Mouse (Mus musculus) intestine, embryonic 14.5 days (tissue): ENCODE results near the gene Adgrf3. TPM values are rescaled to one million over a fixed set of nuclear protein-coding genes. Genes with fewer than 3 reads are reported as not detected.

Experiments used
- ATAC-seq: fragments of 200-750 bp; cut with Nextera tagmentation; replicated peaks from 2 replicates; pipeline ENCODE4 v1.8.0; 2017; ENCODE audit warnings: low read depth, moderate number of reproducible peaks, moderate TSS enrichment, moderate library complexity; ENCODE audit not compliant: low FRiP score, low TSS enrichment
- DNase-seq: peaks from one replicate; pipeline ENCODE4 v3.0.0-alpha.2; 2018; ENCODE audit warnings: low spot score
- H3K27ac ChIP-seq: fragments of 300-500 bp; sonication (generic); 2 replicates; pipeline ENCODE4 v1.5.1; 2014; ENCODE audit warnings: low read depth, mild to moderate bottlenecking, control low read depth
- H3K27me3 ChIP-seq: fragments of 300-500 bp; sonication (generic); replicated peaks from 2 replicates; pipeline ENCODE4 v1.6.1; 2014; ENCODE audit warnings: low read length, control low read depth; ENCODE audit not compliant: control insufficient read depth, insufficient read depth
- H3K36me3 ChIP-seq: fragments of 300-500 bp; sonication (generic); 2 replicates; pipeline ENCODE4 v1.6.1; 2014; ENCODE audit warnings: low read length, control low read depth; ENCODE audit not compliant: control insufficient read depth, insufficient read depth
- H3K4me1 ChIP-seq: fragments of 300-500 bp; sonication (generic); replicated peaks from 2 replicates; pipeline ENCODE4 v1.6.1; 2014; ENCODE audit warnings: low read length, control low read depth, mixed read lengths; ENCODE audit not compliant: control insufficient read depth, insufficient read depth
- H3K4me2 ChIP-seq: fragments of 300-500 bp; sonication (generic); 2 replicates; pipeline ENCODE4 v1.6.1; 2014; ENCODE audit warnings: low read length
- H3K4me3 ChIP-seq: fragments of 300-500 bp; sonication (generic); 2 replicates; pipeline ENCODE4 v1.5.1; 2014; ENCODE audit warnings: low read depth, low read length, control low read depth, mixed read lengths
- H3K9ac ChIP-seq: fragments of 300-500 bp; sonication (generic); 2 replicates; pipeline ENCODE4 v1.6.1; 2014; ENCODE audit warnings: mild to moderate bottlenecking, low read length
- H3K9me3 ChIP-seq: fragments of 300-500 bp; sonication (generic); 2 replicates; pipeline ENCODE4 v1.6.1; 2016; ENCODE audit warnings: low read length, control low read depth; ENCODE audit not compliant: control insufficient read depth
- WGBS: fragments of 180-500 bp; shearing (Covaris S2); extraction: QIAGEN DNeasy Blood & Tissue Kit; methylation state at CpG from one replicate; pipeline ENCODE4 v1.1.7; 2014; 5-methylcytosine and 5-hydroxymethylcytosine counted together
- microRNA counts: library from miRNA; unstranded; fragments of <30 nt; microRNA quantifications from one replicate; lab custom pipeline; 2016
- microRNA-seq: library from miRNA; unstranded; fragments of <30 nt; microRNA quantifications from one replicate; pipeline ENCODE4, GENCODE M21; 2016
- polyA plus RNA-seq: library from polyadenylated mRNA; unstranded; fragments of >200 nt; fragmentation: Nextera tagmentation; extraction: Ambion mirVana; gene quantifications from 2 replicates; pipeline ENCODE4 v1.2.1, GENCODE M21; 2014

Gene Adgrf3
- polyA plus RNA-seq, 1 experiment from 2014 or later = 0.15 TPM

DNA sequence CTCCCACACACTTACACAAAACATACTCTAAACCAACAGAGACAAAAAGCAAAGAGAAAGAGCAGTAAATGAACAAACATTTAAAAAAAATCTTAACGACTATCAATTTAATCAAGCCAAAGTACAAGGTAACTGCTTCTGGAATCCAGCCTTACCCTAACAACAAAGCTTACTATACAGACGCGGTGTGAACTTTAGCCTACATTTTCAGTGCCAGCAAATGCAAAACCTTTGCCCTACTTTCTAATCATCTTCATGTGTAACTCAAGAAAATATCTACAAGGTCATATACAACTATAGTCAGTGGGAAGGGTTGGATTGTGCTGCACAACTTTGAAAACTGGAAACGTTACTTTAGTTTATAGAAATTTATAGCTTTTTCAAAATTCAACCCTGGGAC lies 53.5 kb downstream of the Adgrf3 start:
- Histone ChIP-seq H3K9ac (no peak overlapping the region), H3K27me3 (no peaks in the 10 kb centered on the region), H3K36me3 (peaks cover 4% of the 10 kb centered on the region), H3K4me2 (no peak overlapping the region), H3K4me1 (peaks cover 9% of the 10 kb centered on the region), H3K27ac (no peak overlapping the region), H3K4me3 (no peak overlapping the region), H3K9me3 (no peaks in the 10 kb centered on the region)
- 67% methylated on average over 4 of the region's 4 CpGs for WGBS
- DNase-seq (no peak), ATAC-seq (no peak)

DNA sequence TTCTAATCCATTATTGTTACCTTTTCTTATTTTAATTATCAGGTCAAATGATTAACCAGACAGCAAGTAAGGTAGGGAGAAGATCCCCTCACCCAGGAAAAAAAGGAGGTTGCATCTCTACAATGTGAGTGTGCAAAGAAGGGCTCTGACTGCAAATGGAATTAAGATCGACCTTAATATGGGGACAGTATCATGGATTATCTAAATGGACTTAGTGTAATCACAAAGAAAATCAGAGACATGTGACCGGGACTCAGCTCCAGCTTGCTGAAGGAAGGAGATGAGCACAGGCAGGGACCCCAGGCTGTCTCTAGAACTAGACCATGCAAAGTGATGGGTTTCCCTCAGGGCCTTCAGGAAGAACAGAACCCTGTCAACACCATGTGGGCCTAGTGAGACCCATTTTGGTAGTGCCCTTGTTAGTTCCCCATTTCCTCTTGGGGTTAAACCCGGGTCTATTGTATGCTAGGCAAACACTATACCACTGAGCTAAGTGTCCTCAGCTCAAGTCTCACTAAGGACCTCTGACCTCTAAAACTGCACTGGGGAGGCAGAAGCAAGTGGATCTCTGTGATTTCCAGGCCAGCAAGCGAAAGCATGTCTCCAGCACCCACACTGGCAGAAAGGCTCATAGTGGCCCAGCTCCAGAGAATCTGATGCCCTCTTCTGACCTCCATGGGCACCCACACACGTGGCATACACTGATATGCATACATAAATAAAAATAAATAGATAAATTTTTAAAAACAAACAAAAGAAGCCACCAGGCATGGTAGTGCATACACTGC lies 57.2 kb downstream of the Adgrf3 start:
- H3K9ac ChIP-seq = no peak overlapping the region
- no peaks in the 10 kb centered on the region for H3K27me3 ChIP-seq
- no peak overlapping the region for H3K27ac ChIP-seq
- WGBS = 82% methylated on average over 5 of the region's 5 CpGs
- peaks cover 39% of the 10 kb centered on the region for H3K36me3 ChIP-seq
- no peak for ATAC-seq
- H3K4me2 ChIP-seq = no peak overlapping the region
- no peak for DNase-seq
- H3K4me3 ChIP-seq = no peak overlapping the region
- no peaks in the 10 kb centered on the region for H3K9me3 ChIP-seq
- H3K4me1 ChIP-seq = no peaks in the 10 kb centered on the region

DNA sequence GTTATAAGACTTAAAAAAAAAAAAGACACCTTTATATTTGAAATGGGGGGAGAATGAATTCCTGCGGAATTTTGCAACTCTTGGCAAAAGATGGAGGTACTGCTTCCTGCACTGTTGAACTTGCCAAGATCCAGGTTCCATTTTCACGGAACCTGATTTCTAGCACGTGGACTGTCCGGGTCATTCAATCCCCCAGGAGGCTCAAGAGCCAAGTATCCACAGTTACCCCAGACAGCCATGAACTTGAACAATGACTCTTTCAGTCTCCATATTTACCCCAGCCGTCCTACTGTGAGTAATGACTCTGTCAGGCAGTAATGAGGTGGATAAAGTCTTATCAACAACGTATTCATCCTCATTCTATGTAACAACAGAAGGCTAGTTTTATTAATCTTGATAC lies 59.0 kb downstream of the Adgrf3 start:
- H3K36me3 ChIP-seq = peaks cover 56% of the 10 kb centered on the region
- no peaks in the 10 kb centered on the region for H3K27me3 ChIP-seq
- 86% methylated on average over 6 of the region's 6 CpGs for WGBS
- H3K4me1 ChIP-seq = no peaks in the 10 kb centered on the region
- DNase-seq (no peak), ATAC-seq (no peak)
- H3K4me2 ChIP-seq = no peak overlapping the region
- H3K9me3 ChIP-seq = no peaks in the 10 kb centered on the region
- no peak overlapping the region for H3K9ac ChIP-seq
- no peak overlapping the region for H3K4me3 ChIP-seq
- H3K27ac ChIP-seq = no peak overlapping the region

MicroRNA genes within 50 kb of the gene (microRNA counts, 519-probe panel; counts per million panel counts)
- microRNA mmu-miR-1960 (lab: Ali Mortazavi, UCI) = not detected

Small RNA genes lying within 50 kb of the gene (microRNA-seq; reads per million reads assigned to microRNA genes)
- 1.7 reads per million, percentile 19 among the genes with 10 or more reads in this experiment for gene Mir1960

Other genes with a start within 250 kb of the Adgrf3 start
- 0.39 TPM in 1 of 2 replicates, not detected in the other for gene Il6, start 192.6 kb downstream of the Adgrf3 start, polyA plus RNA-seq
- 286 and 317 TPM in 2 replicates for gene Tyms, start 132.1 kb downstream of the Adgrf3 start, polyA plus RNA-seq
- 0.60 and 0.79 TPM in 2 replicates for gene Garem2, start 100.6 kb downstream of the Adgrf3 start, polyA plus RNA-seq
- not detected in 2 replicates for gene 3110082J24Rik, start 99.6 kb downstream of the Adgrf3 start, polyA plus RNA-seq
- gene Hadha, start 50.6 kb downstream of the Adgrf3 start, polyA plus RNA-seq = 125 and 133 TPM in 2 replicates
- gene Hadhb, start 50.5 kb downstream of the Adgrf3 start, polyA plus RNA-seq = 166 and 169 TPM in 2 replicates
- gene Selenoi, start 26.9 kb upstream of the Adgrf3 start, polyA plus RNA-seq = 33.3 and 35.0 TPM in 2 replicates
- 0.46 and 0.56 TPM in 2 replicates for gene Drc1, start 75.7 kb upstream of the Adgrf3 start, polyA plus RNA-seq